Mouse (Mus musculus): ENCODE measurements around the gene Gm11565. TPM values are rescaled to one million over a fixed set of nuclear protein-coding genes. Genes with fewer than 3 reads are reported as not detected.

Gm11565 gene
- polyA plus RNA-seq (2012; ENCODE audit: low replicate concordance) = not detected in 2 replicates

DNA sequence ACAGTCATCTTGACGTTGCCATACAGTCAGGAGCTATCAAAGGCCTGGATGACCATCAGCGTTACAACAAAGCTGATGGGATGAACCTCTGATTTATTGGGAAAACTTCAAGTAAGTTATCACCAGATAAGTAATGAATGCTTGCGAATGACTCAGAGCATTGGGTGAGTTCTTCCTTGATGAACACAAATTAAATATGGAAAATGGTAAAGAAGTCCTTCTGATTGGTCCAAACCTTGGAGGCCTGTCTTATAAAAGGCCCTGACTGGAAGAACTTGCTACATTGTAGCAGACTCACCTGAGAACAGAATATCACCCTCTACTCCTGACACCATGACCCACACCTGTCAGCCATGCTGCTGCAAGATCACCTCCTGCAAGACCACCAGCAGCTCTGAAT, at the start of gene Gm11565:
Gene Gm11565, plus strand, starts transcription at position 301 of the 400 bp plus-strand sequence.

DNA sequence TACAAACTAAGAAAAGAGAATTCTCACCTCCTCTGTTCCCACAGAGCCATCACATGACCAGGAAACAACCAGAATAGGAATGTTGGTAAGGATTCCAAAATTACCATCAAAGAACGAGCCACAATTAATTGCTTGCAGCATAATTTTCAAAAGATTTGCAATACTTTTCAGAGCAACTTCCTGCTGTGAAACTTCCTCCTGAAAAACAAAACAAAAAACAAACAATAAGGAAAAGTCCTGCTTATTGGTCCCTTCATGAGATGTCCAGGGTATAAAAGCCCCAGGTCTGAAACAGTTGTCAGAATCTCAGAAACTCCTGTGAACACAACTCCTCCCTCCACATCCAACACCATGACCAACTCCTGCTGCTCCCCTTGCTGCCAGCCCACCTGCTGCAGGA, 41.5 kb upstream of the Gm11565 start, which contains the start of gene Krtap9-1:
Gene Krtap9-1, plus strand, starts transcription at position 301 of the 400 bp plus-strand sequence.

DNA sequence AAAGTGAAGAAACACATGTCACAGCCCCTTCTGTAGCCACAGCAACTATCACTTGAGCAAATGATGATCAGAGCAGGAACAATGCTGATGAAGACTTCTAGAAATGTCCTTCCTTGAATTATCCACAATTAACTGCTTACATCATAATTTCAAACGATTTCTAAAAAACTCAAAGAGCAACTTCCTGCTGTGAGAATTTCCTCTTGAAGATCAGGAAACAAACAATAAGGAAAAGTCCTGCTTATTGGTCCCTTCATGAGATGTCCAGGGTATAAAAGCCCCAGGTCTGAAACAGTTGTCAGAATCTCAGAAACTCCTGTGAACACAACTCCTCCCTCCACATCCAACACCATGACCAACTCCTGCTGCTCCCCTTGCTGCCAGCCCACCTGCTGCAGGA, 35.7 kb upstream of the Gm11565 start, which contains the start of gene Gm11567:
Gene Gm11567, plus strand, starts transcription at position 301 of the 400 bp plus-strand sequence.

DNA sequence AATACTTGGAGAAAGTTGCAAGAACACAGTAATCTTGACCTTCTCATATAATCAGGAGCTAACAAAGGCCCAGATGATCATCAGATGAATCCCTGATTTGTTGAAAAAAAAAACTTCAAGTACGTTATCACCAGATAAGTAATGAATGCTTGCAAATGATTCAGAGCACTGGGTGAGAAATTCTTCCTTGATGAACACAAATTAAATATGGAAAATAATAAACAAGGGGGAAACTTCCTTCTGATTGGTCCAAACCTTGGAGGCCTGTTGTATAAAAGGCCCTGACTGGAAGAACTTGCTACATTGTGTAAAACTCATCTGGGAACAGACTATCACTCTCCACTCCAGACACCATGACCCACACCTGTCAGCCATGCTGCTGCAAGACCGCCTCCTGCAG, 6.9 kb upstream of the Gm11565 start, which contains the start of gene Krtap31-1:
Gene Krtap31-1, plus strand, starts transcription at position 301 of the 400 bp plus-strand sequence.

DNA sequence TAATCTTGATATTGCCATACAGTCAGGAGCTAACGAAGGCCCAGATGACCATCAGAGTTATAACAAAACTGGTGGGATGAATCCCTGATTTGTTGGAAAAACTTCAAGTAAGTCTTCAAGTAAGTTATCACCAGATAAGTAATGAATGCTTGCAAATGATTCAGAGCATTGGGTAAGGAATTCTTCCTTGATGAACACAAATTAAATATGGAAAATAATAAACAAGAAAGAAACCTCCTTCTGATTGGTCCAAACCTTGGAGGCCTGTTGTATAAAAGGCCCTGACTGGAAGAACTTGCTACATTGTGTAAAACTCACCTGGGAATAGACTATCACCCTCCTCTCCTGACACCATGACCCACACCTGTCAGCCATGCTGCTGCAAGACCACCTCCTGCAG, 21.4 kb downstream of the Gm11565 start, which contains the start of gene Krtap31-2:
Gene Krtap31-2, plus strand, starts transcription at position 301 of the 400 bp plus-strand sequence.

DNA sequence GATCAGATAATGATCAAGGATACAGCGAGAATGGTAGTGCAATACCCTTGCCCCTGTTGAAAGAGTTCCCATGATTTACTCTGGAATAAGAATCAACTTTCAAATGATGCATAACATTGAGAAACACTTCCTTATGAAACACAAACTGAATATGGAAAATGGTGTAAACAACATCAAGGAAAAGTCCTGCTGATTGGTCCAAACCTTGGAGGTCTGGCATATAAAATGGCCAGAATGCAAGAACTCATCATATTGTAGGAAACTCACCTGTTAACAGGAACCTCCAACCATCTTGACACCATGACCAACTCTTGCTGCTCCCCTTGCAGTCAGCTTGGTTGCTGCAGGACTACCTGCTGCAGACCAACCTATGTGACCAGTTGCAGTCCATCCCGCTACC, 33.6 kb downstream of the Gm11565 start, which contains the start of gene Krtap9-5:
Gene Krtap9-5, plus strand, starts transcription at position 301 of the 400 bp plus-strand sequence.

Other genes with a start within 250 kb of the Gm11565 start
- gene Krtap4-6, start 248.8 kb upstream of the Gm11565 start, polyA plus RNA-seq (2012; ENCODE audit: low replicate concordance) = not detected in 2 replicates
- not detected in 2 replicates for gene Gm14190, start 224.0 kb upstream of the Gm11565 start, polyA plus RNA-seq (2012; ENCODE audit: low replicate concordance)
- not detected in 2 replicates for gene Gm14180, start 180.5 kb upstream of the Gm11565 start, polyA plus RNA-seq (2012; ENCODE audit: low replicate concordance)
- not detected in 2 replicates for gene Gm11595, start 141.8 kb upstream of the Gm11565 start, polyA plus RNA-seq (2012; ENCODE audit: low replicate concordance)
- not detected in 2 replicates for gene Krtap4-8, start 134.0 kb upstream of the Gm11565 start, polyA plus RNA-seq (2012; ENCODE audit: low replicate concordance)
- not detected in 2 replicates for gene Krtap4-9, start 129.6 kb upstream of the Gm11565 start, polyA plus RNA-seq (2012; ENCODE audit: low replicate concordance)
- gene Gm11596, start 121.3 kb upstream of the Gm11565 start, polyA plus RNA-seq (2012; ENCODE audit: low replicate concordance) = not detected in 2 replicates
- gene Gm11569, start 115.8 kb upstream of the Gm11565 start, polyA plus RNA-seq (2012; ENCODE audit: low replicate concordance) = 0.86 TPM in 1 of 2 replicates, not detected in the other
- not detected in 2 replicates for gene Gm11554, start 110.3 kb upstream of the Gm11565 start, polyA plus RNA-seq (2012; ENCODE audit: low replicate concordance)
- gene Krtap4-13, start 104.9 kb upstream of the Gm11565 start, polyA plus RNA-seq (2012; ENCODE audit: low replicate concordance) = not detected in 2 replicates
- gene Gm11564, start 99.1 kb upstream of the Gm11565 start, polyA plus RNA-seq (2012; ENCODE audit: low replicate concordance) = not detected in 2 replicates
- not detected in 2 replicates for gene 2300003K06Rik, start 76.7 kb upstream of the Gm11565 start, polyA plus RNA-seq (2012; ENCODE audit: low replicate concordance)
- gene Krtap4-16, start 63.1 kb upstream of the Gm11565 start, polyA plus RNA-seq (2012; ENCODE audit: low replicate concordance) = not detected in 2 replicates
- gene Gm11568, start 56.8 kb upstream of the Gm11565 start, polyA plus RNA-seq (2012; ENCODE audit: low replicate concordance) = not detected in 2 replicates
- not detected in 2 replicates for gene Gm11559, start 50.3 kb upstream of the Gm11565 start, polyA plus RNA-seq (2012; ENCODE audit: low replicate concordance)
- not detected in 2 replicates for gene Krtap9-1, start 41.4 kb upstream of the Gm11565 start, polyA plus RNA-seq (2012; ENCODE audit: low replicate concordance)
- gene Gm11567, start 35.6 kb upstream of the Gm11565 start, polyA plus RNA-seq (2012; ENCODE audit: low replicate concordance) = not detected in 2 replicates
- not detected in 2 replicates for gene Krtap31-1, start 6.8 kb upstream of the Gm11565 start, polyA plus RNA-seq (2012; ENCODE audit: low replicate concordance)
- not detected in 2 replicates for gene Krtap31-2, start 21.5 kb downstream of the Gm11565 start, polyA plus RNA-seq (2012; ENCODE audit: low replicate concordance)
- not detected in 2 replicates for gene Krtap9-5, start 33.7 kb downstream of the Gm11565 start, polyA plus RNA-seq (2012; ENCODE audit: low replicate concordance)
- gene Krtap29-1, start 64.3 kb downstream of the Gm11565 start, polyA plus RNA-seq (2012; ENCODE audit: low replicate concordance) = not detected in 2 replicates
- not detected in 2 replicates for gene Krtap16-1, start 71.8 kb downstream of the Gm11565 start, polyA plus RNA-seq (2012; ENCODE audit: low replicate concordance)
- gene Krtap17-1, start 79.2 kb downstream of the Gm11565 start, polyA plus RNA-seq (2012; ENCODE audit: low replicate concordance) = not detected in 2 replicates
- gene Krt33a, start 101.5 kb downstream of the Gm11565 start, polyA plus RNA-seq (2012; ENCODE audit: low replicate concordance) = not detected in 2 replicates
- not detected in 2 replicates for gene Krt33b, start 115.1 kb downstream of the Gm11565 start, polyA plus RNA-seq (2012; ENCODE audit: low replicate concordance)
- gene Krt34, start 126.8 kb downstream of the Gm11565 start, polyA plus RNA-seq (2012; ENCODE audit: low replicate concordance) = not detected in 2 replicates
- not detected in 2 replicates for gene Krt31, start 135.8 kb downstream of the Gm11565 start, polyA plus RNA-seq (2012; ENCODE audit: low replicate concordance)
- not detected in 2 replicates for gene Krt32, start 173.5 kb downstream of the Gm11565 start, polyA plus RNA-seq (2012; ENCODE audit: low replicate concordance)
- not detected in 2 replicates for gene Krt35, start 181.5 kb downstream of the Gm11565 start, polyA plus RNA-seq (2012; ENCODE audit: low replicate concordance)
- not detected in 2 replicates for gene Krt36, start 190.9 kb downstream of the Gm11565 start, polyA plus RNA-seq (2012; ENCODE audit: low replicate concordance)
- not detected in 2 replicates for gene Krt13, start 206.8 kb downstream of the Gm11565 start, polyA plus RNA-seq (2012; ENCODE audit: low replicate concordance)
- gene Krt15, start 221.2 kb downstream of the Gm11565 start, polyA plus RNA-seq (2012; ENCODE audit: low replicate concordance) = 0.10 TPM in 1 of 2 replicates, not detected in the other
- 0.15 and 1.7 TPM in 2 replicates for gene Krt19, start 233.9 kb downstream of the Gm11565 start, polyA plus RNA-seq (2012; ENCODE audit: low replicate concordance)